In the genomic region with DNA sequence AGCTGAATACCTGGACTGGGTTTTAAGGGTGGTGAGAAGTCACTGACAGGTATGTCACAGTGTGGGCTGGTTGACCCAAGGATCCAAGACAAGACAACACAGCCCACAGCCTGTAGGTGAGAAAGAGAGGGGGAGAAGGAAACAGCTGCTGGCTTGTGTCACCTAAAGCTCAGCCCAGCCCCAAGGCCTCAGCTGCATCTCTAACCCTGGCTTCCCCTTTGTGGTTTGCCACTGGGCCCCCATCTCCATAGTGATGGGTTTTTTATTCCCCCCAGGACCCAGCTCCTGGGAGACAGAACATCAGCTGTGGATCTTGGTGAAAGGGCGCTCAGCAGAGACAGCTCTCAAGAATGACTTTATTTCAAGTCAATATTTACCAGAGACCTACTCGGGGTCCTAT, we compare ENCODE assay signal across 24 mouse cellular contexts. TPM values are rescaled to one million over a fixed set of nuclear protein-coding genes. Genes with fewer than 3 reads are reported as not detected.
A peak's percentile ranks its signal among the peaks of the same experiment; 100 is the strongest.
DNase-seq lines count a peak whose midpoint lies in the region; ATAC-seq lines count a peak whose summit lies in the region.
"Had no signal": no experiment of that assay in that cellular context is flagged by ENCODE, and none has a peak within 500 bp of the region (broad histone marks: within the 10 kb centered on the region; RNA-seq: fewer than 3 reads in every experiment).

No protein-coding gene starts in this region.

- H3K4me2 ChIP-seq in midbrain, embryonic 11.5 days = no peak overlapping the region
- H3K4me2 ChIP-seq: embryonic facial prominence, embryonic 15.5 days; heart, embryonic 11.5 days; heart, embryonic 15.5 days; hindbrain, embryonic 14.5 days had no signal

- no peak overlapping the region for H3K4me3 ChIP-seq in midbrain, embryonic 11.5 days (ENCODE audit: low read depth, low read length)
- H3K4me3 ChIP-seq in midbrain, embryonic 10.5 days = no peak overlapping the region
- H3K4me3 ChIP-seq: embryonic facial prominence, embryonic 15.5 days; erythroblast, embryonic 14.5 days; forebrain, embryonic 10.5 days; heart, embryonic 15.5 days had no signal

- H3K9me3 ChIP-seq in midbrain, embryonic 11.5 days (ENCODE audit: control insufficient read depth, low read length) = no peaks in the 10 kb centered on the region
- H3K9me3 ChIP-seq in midbrain, embryonic 10.5 days (replicated peaks) = no peaks in the 10 kb centered on the region
- H3K9me3 ChIP-seq: embryonic facial prominence, embryonic 15.5 days; forebrain, embryonic 10.5 days; heart, embryonic 15.5 days had no signal

- no peak for ATAC-seq in midbrain, embryonic 11.5 days (ENCODE audit: low FRiP score)
- peak; percentile 45 to 62; a peak in 3 of 4 replicates for ATAC-seq in hematopoietic stem cell, adult 5-6 weeks (replicated peaks in 1 of 2; ENCODE audit: insufficient read depth in 1 of 2, low FRiP score in 2 of 2, low TSS enrichment in 1 of 2, low read depth in 1 of 2, poor library complexity in 2 of 2, severe bottlenecking in 2 of 2)
- ATAC-seq: activated CD4-positive, CD25-positive, alpha-beta regulatory T cell, adult 4 months; forebrain, embryonic 14.5 days; Patski had no signal

- no peak overlapping the region for H3K27ac ChIP-seq in midbrain, embryonic 11.5 days (ENCODE audit: low read depth, low read length)
- no peak overlapping the region for H3K27ac ChIP-seq in midbrain, embryonic 10.5 days (replicated peaks)
- H3K27ac ChIP-seq: embryonic facial prominence, embryonic 15.5 days; forebrain, embryonic 10.5 days; heart, embryonic 15.5 days; hindbrain, embryonic 14.5 days had no signal

- no peaks in the 10 kb centered on the region for H3K27me3 ChIP-seq in midbrain, embryonic 11.5 days (ENCODE audit: control insufficient read depth, insufficient read depth, low read length)
- H3K27me3 ChIP-seq in midbrain, embryonic 10.5 days (ENCODE audit: low read depth, poor library complexity, severe bottlenecking) = no peaks in the 10 kb centered on the region
- H3K27me3 ChIP-seq: CH12.LX; embryonic facial prominence, embryonic 15.5 days; heart, embryonic 15.5 days; Patski had no signal

- H3K9ac ChIP-seq in midbrain, embryonic 11.5 days (ENCODE audit: low read length) = no peak overlapping the region
- H3K9ac ChIP-seq: embryonic facial prominence, embryonic 15.5 days; heart, embryonic 15.5 days; hindbrain, embryonic 14.5 days had no signal

- H3K36me3 ChIP-seq in midbrain, embryonic 11.5 days (ENCODE audit: control insufficient read depth, insufficient read depth, low read length) = no peaks in the 10 kb centered on the region
- no peaks in the 10 kb centered on the region for H3K36me3 ChIP-seq in midbrain, embryonic 10.5 days
- H3K36me3 ChIP-seq: embryonic facial prominence, embryonic 15.5 days; forebrain, embryonic 10.5 days; heart, embryonic 15.5 days had no signal

- H3K4me1 ChIP-seq in midbrain, embryonic 11.5 days (ENCODE audit: control insufficient read depth, insufficient read depth, low read length) = no peaks in the 10 kb centered on the region
- H3K4me1 ChIP-seq in midbrain, embryonic 10.5 days = no peaks in the 10 kb centered on the region; the same call in 1 of the 2 replicates
- H3K4me1 ChIP-seq: embryonic facial prominence, embryonic 15.5 days; forebrain, embryonic 10.5 days had no signal

- WGBS in midbrain, embryonic 11.5 days = 79% methylated on average over 2 of the region's 2 CpGs
- WGBS in midbrain, embryonic 10.5 days = 80% methylated on average over 2 of the region's 2 CpGs

- DNase-seq in midbrain, embryonic 11.5 days (ENCODE audit: low spot score, missing footprints) = peak; percentile 4
- DNase-seq in midbrain, embryonic 10.5 days (ENCODE audit: low spot score) = no peak
- peak; percentile 74 for DNase-seq in thymus, postnatal 0 days (ENCODE audit: low spot score)
- peak; percentile 47 for DNase-seq in thymus, postnatal 4 days
- no peak for DNase-seq in layer of hippocampus, postnatal 10 days (ENCODE audit: low spot score in 2 of 2)
- DNase-seq in cerebellum, adult 18-20 months = no peak
- DNase-seq: adrenal gland, postnatal 14 days; cerebellum, adult 2 months; cerebellum, postnatal 10 days; embryo, embryonic 11 days; gastrocnemius, postnatal 36 days; heart, adult 18-20 months; heart, postnatal 4 days had no signal

RNA-seq across cellular contexts. Expression of gene Tshz2, which starts 57.2 kb away (rescaled TPM):
- 1.3 and 1.9 TPM in 2 replicates for polyA plus RNA-seq in midbrain, embryonic 11.5 days (2014; fragmentation: Nextera tagmentation; extraction: Ambion mirVana)
- 1.2 and 1.7 TPM in 2 replicates for polyA plus RNA-seq in midbrain, embryonic 10.5 days (2016; fragmentation: Nextera tagmentation; extraction: Ambion mirVana)
- not detected in 2 replicates for total RNA-seq in hematopoietic stem cell, adult 5-6 weeks (2017)
- polyA plus RNA-seq in thymus, postnatal 0 days (2015; fragmentation: Nextera tagmentation; extraction: Ambion mirVana) = 1.1 and 1.7 TPM in 2 replicates
- total RNA-seq in layer of hippocampus, postnatal 10 days (2021) = 10 to 100 TPM; 49.8 to 64.9 TPM
- total RNA-seq: CH12.LX had no signal
- polyA plus RNA-seq: erythroblast, embryonic 14.5 days had no signal

Comparison
In these comparisons a context has a peak if more than half of its experiments do, and no peak if none do; other contexts are left out.
1. DNase-seq: peak in midbrain, embryonic 11.5 days (single experiment), thymus, postnatal 0 days (single experiment) and thymus, postnatal 4 days (single experiment); none in midbrain, embryonic 10.5 days (single experiment), layer of hippocampus, postnatal 10 days (0 of 2) and cerebellum, adult 18-20 months (0 of 2).